Mouse (Mus musculus): ENCODE measurements around the gene Axin1. TPM values are rescaled to one million over a fixed set of nuclear protein-coding genes. Genes with fewer than 3 reads are reported as not detected.

Gene Axin1
- polyA plus RNA-seq, 1 experiment from 2014 or later = 12.7 TPM

- Histone ChIP-seq H3K4me2 (peak overlapping the region; percentile 47), H3K4me1 (ENCODE audit: control insufficient read depth, insufficient read depth, low read length) (peaks cover 27% of the 10 kb centered on the region), H3K9ac (ENCODE audit: low read length) (peak overlapping the region; percentile 51), H3K4me3 (ENCODE audit: low read depth, low read length) (peak overlapping the region; percentile 33), H3K27ac (ENCODE audit: low read depth, low read length) (peak overlapping the region; percentile 92), H3K27me3 (ENCODE audit: control insufficient read depth, insufficient read depth, low read length) (peaks cover 16% of the 10 kb centered on the region), H3K9me3 (ENCODE audit: control insufficient read depth, low read length) (no peaks in the 10 kb centered on the region), H3K36me3 (ENCODE audit: control insufficient read depth, insufficient read depth, low read length) (peaks cover 18% of the 10 kb centered on the region)
- ATAC-seq (ENCODE audit: low FRiP score) (peak; percentile 72), DNase-seq (ENCODE audit: low spot score, missing footprints) (peak; percentile 91)
- 38% methylated on average over 18 of the region's 18 CpGs for WGBS
These were observed 6.3 kb upstream of the Axin1 start for GRCm38 (mm10) chr17:26131856-26132853.

GRCm38 (mm10) chr17:26137106-26137750 is 1.3 kb upstream of the Axin1 start:
- Histone ChIP-seq H3K4me3 (ENCODE audit: low read depth, low read length) (no peak overlapping the region), H3K27me3 (ENCODE audit: control insufficient read depth, insufficient read depth, low read length) (peaks cover 14% of the 10 kb centered on the region), H3K9ac (ENCODE audit: low read length) (peak overlapping the region; percentile 57; the same call in 1 of the 2 replicates), H3K4me1 (ENCODE audit: control insufficient read depth, insufficient read depth, low read length) (peaks cover 28% of the 10 kb centered on the region), H3K36me3 (ENCODE audit: control insufficient read depth, insufficient read depth, low read length) (no peaks in the 10 kb centered on the region), H3K4me2 (no peak overlapping the region), H3K27ac (ENCODE audit: low read depth, low read length) (no peak overlapping the region), H3K9me3 (ENCODE audit: control insufficient read depth, low read length) (no peaks in the 10 kb centered on the region)
- WGBS = 88% methylated on average over 11 of the region's 11 CpGs
- DNase-seq (ENCODE audit: low spot score, missing footprints) = no peak
- ATAC-seq (ENCODE audit: low FRiP score) = no peak

- Histone ChIP-seq H3K27ac (ENCODE audit: low read depth, low read length) (no peak overlapping the region), H3K4me1 (ENCODE audit: control insufficient read depth, insufficient read depth, low read length) (peaks cover 23% of the 10 kb centered on the region), H3K9ac (ENCODE audit: low read length) (peak overlapping the region; percentile 57; the same call in 1 of the 2 replicates), H3K27me3 (ENCODE audit: control insufficient read depth, insufficient read depth, low read length) (peaks cover 14% of the 10 kb centered on the region), H3K4me2 (peak overlapping the region; percentile 71), H3K36me3 (ENCODE audit: control insufficient read depth, insufficient read depth, low read length) (peaks cover 2% of the 10 kb centered on the region; the same call in 1 of the 2 replicates), H3K4me3 (ENCODE audit: low read depth, low read length) (peak overlapping the region; percentile 97; the same call in 1 of the 2 replicates), H3K9me3 (ENCODE audit: control insufficient read depth, low read length) (no peaks in the 10 kb centered on the region)
- DNase-seq (ENCODE audit: low spot score, missing footprints) (no peak), ATAC-seq (ENCODE audit: low FRiP score) (peak; percentile 5; the same call in 1 of the 2 replicates)
- WGBS = 77% methylated on average over 2 of the region's 2 CpGs
These were observed 747 bp upstream of the Axin1 start for GRCm38 (mm10) chr17:26137751-26138130.

GRCm38 (mm10) chr17:26138901-26139381 is 453 bp downstream of the Axin1 start:
- Histone ChIP-seq H3K4me1 (ENCODE audit: control insufficient read depth, insufficient read depth, low read length) (peaks cover 18% of the 10 kb centered on the region), H3K9ac (ENCODE audit: low read length) (peak overlapping the region; percentile 98), H3K36me3 (ENCODE audit: control insufficient read depth, insufficient read depth, low read length) (peaks cover 8% of the 10 kb centered on the region; the same call in 1 of the 2 replicates), H3K27ac (ENCODE audit: low read depth, low read length) (peak overlapping the region; percentile 71), H3K4me2 (peak overlapping the region; percentile 71), H3K9me3 (ENCODE audit: control insufficient read depth, low read length) (no peaks in the 10 kb centered on the region), H3K27me3 (ENCODE audit: control insufficient read depth, insufficient read depth, low read length) (peaks cover 10% of the 10 kb centered on the region), H3K4me3 (ENCODE audit: low read depth, low read length) (peak overlapping the region; percentile 97)
- DNase-seq (ENCODE audit: low spot score, missing footprints) (peak; percentile 92), ATAC-seq (ENCODE audit: low FRiP score) (peak; percentile 64)
- WGBS = under 1% methylated on average over 51 of the region's 58 CpGs

- peaks cover 11% of the 10 kb centered on the region; the same call in 1 of the 2 replicates for H3K36me3 ChIP-seq (ENCODE audit: control insufficient read depth, insufficient read depth, low read length)
- H3K4me3 ChIP-seq (ENCODE audit: low read depth, low read length) = no peak overlapping the region
- ATAC-seq (ENCODE audit: low FRiP score) (no peak), DNase-seq (ENCODE audit: low spot score, missing footprints) (peak; percentile 56)
- H3K4me2 ChIP-seq = no peak overlapping the region
- no peaks in the 10 kb centered on the region for H3K27me3 ChIP-seq (ENCODE audit: control insufficient read depth, insufficient read depth, low read length)
- H3K27ac ChIP-seq (ENCODE audit: low read depth, low read length) = no peak overlapping the region
- peaks cover 15% of the 10 kb centered on the region for H3K4me1 ChIP-seq (ENCODE audit: control insufficient read depth, insufficient read depth, low read length)
- H3K9ac ChIP-seq (ENCODE audit: low read length) = no peak overlapping the region
- 94% methylated on average over 4 of the region's 4 CpGs for WGBS
- no peaks in the 10 kb centered on the region for H3K9me3 ChIP-seq (ENCODE audit: control insufficient read depth, low read length)
These were observed 4.3 kb downstream of the Axin1 start for GRCm38 (mm10) chr17:26142796-26143195.

GRCm38 (mm10) chr17:26143386-26143785 is 4.9 kb downstream of the Axin1 start:
- 92% methylated on average over 5 of the region's 5 CpGs for WGBS
- Histone ChIP-seq H3K4me2 (no peak overlapping the region), H3K9me3 (ENCODE audit: control insufficient read depth, low read length) (no peaks in the 10 kb centered on the region), H3K27me3 (ENCODE audit: control insufficient read depth, insufficient read depth, low read length) (no peaks in the 10 kb centered on the region), H3K4me1 (ENCODE audit: control insufficient read depth, insufficient read depth, low read length) (peaks cover 10% of the 10 kb centered on the region), H3K9ac (ENCODE audit: low read length) (no peak overlapping the region), H3K4me3 (ENCODE audit: low read depth, low read length) (no peak overlapping the region), H3K36me3 (ENCODE audit: control insufficient read depth, insufficient read depth, low read length) (peaks cover 11% of the 10 kb centered on the region; the same call in 1 of the 2 replicates), H3K27ac (ENCODE audit: low read depth, low read length) (no peak overlapping the region)
- no peak for DNase-seq (ENCODE audit: low spot score, missing footprints)
- no peak for ATAC-seq (ENCODE audit: low FRiP score)

GRCm38 (mm10) chr17:26149056-26149455 is 10.6 kb downstream of the Axin1 start:
- Histone ChIP-seq H3K36me3 (ENCODE audit: control insufficient read depth, insufficient read depth, low read length) (peaks cover 17% of the 10 kb centered on the region; the same call in 1 of the 2 replicates), H3K27ac (ENCODE audit: low read depth, low read length) (no peak overlapping the region)
- no peak for ATAC-seq (ENCODE audit: low FRiP score)

GRCm38 (mm10) chr17:26151886-26152630 is 13.6 kb downstream of the Axin1 start:
- H3K27ac ChIP-seq (ENCODE audit: low read depth, low read length) = no peak overlapping the region
- H3K9me3 ChIP-seq (ENCODE audit: control insufficient read depth, low read length) = no peaks in the 10 kb centered on the region
- no peaks in the 10 kb centered on the region for H3K27me3 ChIP-seq (ENCODE audit: control insufficient read depth, insufficient read depth, low read length)
- H3K36me3 ChIP-seq (ENCODE audit: control insufficient read depth, insufficient read depth, low read length) = peaks cover 14% of the 10 kb centered on the region; the same call in 1 of the 2 replicates
- WGBS = 97% methylated on average over 2 of the region's 2 CpGs
- no peaks in the 10 kb centered on the region for H3K4me1 ChIP-seq (ENCODE audit: control insufficient read depth, insufficient read depth, low read length)
- no peak overlapping the region for H3K4me3 ChIP-seq (ENCODE audit: low read depth, low read length)
- no peak overlapping the region for H3K9ac ChIP-seq (ENCODE audit: low read length)
- peak; percentile 75 for DNase-seq (ENCODE audit: low spot score, missing footprints)
- no peak overlapping the region for H3K4me2 ChIP-seq
- no peak for ATAC-seq (ENCODE audit: low FRiP score)

More at GRCm38 (mm10) chr17:26149056-26149455, 10.6 kb downstream of the Axin1 start:
- no peak for DNase-seq (ENCODE audit: low spot score, missing footprints)
- 83% methylated on average over 2 of the region's 2 CpGs for WGBS
- Histone ChIP-seq H3K9ac (ENCODE audit: low read length) (no peak overlapping the region), H3K4me3 (ENCODE audit: low read depth, low read length) (no peak overlapping the region), H3K27me3 (ENCODE audit: control insufficient read depth, insufficient read depth, low read length) (no peaks in the 10 kb centered on the region), H3K9me3 (ENCODE audit: control insufficient read depth, low read length) (no peaks in the 10 kb centered on the region), H3K4me2 (no peak overlapping the region), H3K4me1 (ENCODE audit: control insufficient read depth, insufficient read depth, low read length) (no peaks in the 10 kb centered on the region)

Measured in midbrain, embryonic 11.5 days (tissue).